Mouse (Mus musculus) heart, adult 2 months (tissue): ENCODE data around the gene Galr2.

Experiments used
- CTCF ChIP-seq: fragments of 200-600 bp; IDR thresholded peaks from 2 replicates; pipeline ENCODE4 v1.8.1; 2022; ENCODE audit warnings: antibody characterized with exemption, mild to moderate bottlenecking, moderate library complexity
- EP300 ChIP-seq: fragments of 200-500 bp; IDR thresholded peaks from 2 replicates; pipeline ENCODE4 v1.6.1; 2011; ENCODE audit warnings: low read depth, low read length, control low read depth; ENCODE audit not compliant: insufficient read depth
- POLR2A ChIP-seq: fragments of 200-500 bp; IDR thresholded peaks from 2 replicates; pipeline ENCODE4 v1.6.1; 2011; ENCODE audit warnings: mild to moderate bottlenecking, low read depth, low read length, control low read depth; ENCODE audit not compliant: insufficient read depth

GRCm38 (mm10) chr11:116280751-116281663, at the start of gene Galr2:
- no peak for TF ChIP-seq CTCF
- TF ChIP-seq POLR2A = no peak
- TF ChIP-seq EP300 = no peak
